ENCODE assay signal across 26 mouse cellular contexts in genomic region chr10:39460621-39461020, GRCm38 (mm10).
A peak's percentile ranks its signal among the peaks of the same experiment; 100 is the strongest.
DNase-seq lines count a peak whose midpoint lies in the region; ATAC-seq and TF ChIP-seq lines count a peak whose summit lies in the region.
"Had no signal": no experiment of that assay in that cellular context is flagged by ENCODE, and none has a peak within 500 bp of the region (broad histone marks: within the 10 kb centered on the region; RNA-seq: fewer than 3 reads in every experiment).

No protein-coding gene starts in this region.

- no peak overlapping the region for H3K4me3 ChIP-seq in heart, embryonic 10.5 days
- no peak overlapping the region for H3K4me3 ChIP-seq in lung, postnatal 0 days (ENCODE audit: low read depth, low read length)
- H3K4me3 ChIP-seq in neural tube, embryonic 13.5 days, result no peak overlapping the region
- H3K4me3 ChIP-seq in neural tube, embryonic 15.5 days (replicated peaks), result no peak overlapping the region
- H3K4me3 ChIP-seq: embryonic facial prominence, embryonic 12.5 days; heart, embryonic 12.5 days; midbrain, embryonic 13.5 days had no signal

- no peak for TF ChIP-seq EP300 in lung, postnatal 0 days (IDR thresholded peaks at IDR 0.05)

- H3K9ac ChIP-seq in lung, postnatal 0 days (replicated peaks; ENCODE audit: low read depth), result no peak overlapping the region
- no peak overlapping the region for H3K9ac ChIP-seq in neural tube, embryonic 13.5 days
- no peak overlapping the region for H3K9ac ChIP-seq in neural tube, embryonic 15.5 days (replicated peaks)
- H3K9ac ChIP-seq: embryonic facial prominence, embryonic 12.5 days; heart, embryonic 12.5 days; hindbrain, embryonic 14.5 days; liver, embryonic 14.5 days; lung, embryonic 14.5 days; midbrain, embryonic 13.5 days had no signal

- H3K36me3 ChIP-seq in heart, embryonic 10.5 days, result no peaks in the 10 kb centered on the region
- no peaks in the 10 kb centered on the region for H3K36me3 ChIP-seq in lung, postnatal 0 days (ENCODE audit: insufficient read depth, low read length)
- 0 out of 2 replicates have a peak, but pooled peaks cover under 1% of the 10 kb centered on the region for H3K36me3 ChIP-seq in neural tube, embryonic 13.5 days
- no peaks in the 10 kb centered on the region for H3K36me3 ChIP-seq in neural tube, embryonic 15.5 days
- H3K36me3 ChIP-seq: heart, embryonic 12.5 days; midbrain, embryonic 13.5 days had no signal

- peaks cover 58% of the 10 kb centered on the region for H3K4me1 ChIP-seq in heart, embryonic 10.5 days
- H3K4me1 ChIP-seq in lung, postnatal 0 days (ENCODE audit: insufficient read depth, low read depth, low read length), result no peaks in the 10 kb centered on the region
- peaks cover 84% of the 10 kb centered on the region for H3K4me1 ChIP-seq in neural tube, embryonic 13.5 days (replicated peaks)
- H3K4me1 ChIP-seq in neural tube, embryonic 15.5 days, result peaks cover 69% of the 10 kb centered on the region

- H3K27me3 ChIP-seq in heart, embryonic 10.5 days (ENCODE audit: insufficient read depth, poor library complexity, severe bottlenecking), result no peaks in the 10 kb centered on the region
- no peaks in the 10 kb centered on the region for H3K27me3 ChIP-seq in lung, postnatal 0 days (replicated peaks; ENCODE audit: insufficient read depth, low read length)
- no peaks in the 10 kb centered on the region for H3K27me3 ChIP-seq in neural tube, embryonic 13.5 days
- no peaks in the 10 kb centered on the region for H3K27me3 ChIP-seq in neural tube, embryonic 15.5 days (replicated peaks)
- H3K27me3 ChIP-seq: embryonic facial prominence, embryonic 12.5 days; heart, embryonic 12.5 days; megakaryocyte, embryonic 14.5 days; midbrain, embryonic 13.5 days had no signal

- no peak for ATAC-seq in lung, postnatal 0 days
- ATAC-seq in neural tube, embryonic 13.5 days (ENCODE audit: low read depth), result no peak
- no peak for ATAC-seq in neural tube, embryonic 15.5 days (ENCODE audit: low FRiP score)
- ATAC-seq: midbrain, embryonic 13.5 days had no signal

- no peaks in the 10 kb centered on the region for H3K9me3 ChIP-seq in heart, embryonic 10.5 days
- no peaks in the 10 kb centered on the region for H3K9me3 ChIP-seq in lung, postnatal 0 days (ENCODE audit: low read length)
- H3K9me3 ChIP-seq in neural tube, embryonic 13.5 days, result no peaks in the 10 kb centered on the region
- no peaks in the 10 kb centered on the region for H3K9me3 ChIP-seq in neural tube, embryonic 15.5 days (replicated peaks)
- H3K9me3 ChIP-seq: embryonic facial prominence, embryonic 12.5 days; heart, embryonic 12.5 days; megakaryocyte, embryonic 14.5 days; midbrain, embryonic 13.5 days had no signal

- 84% methylated on average over 2 of the region's 2 CpGs for WGBS in heart, embryonic 10.5 days
- 65% methylated on average over 2 of the region's 2 CpGs for WGBS in lung, postnatal 0 days
- WGBS in neural tube, embryonic 13.5 days, result 52% methylated on average over 2 of the region's 2 CpGs
- WGBS in neural tube, embryonic 15.5 days, result 39% methylated on average over 2 of the region's 2 CpGs

- DNase-seq in heart, adult 11 months, result peak; percentile 86
- DNase-seq in heart, embryonic 10.5 days (ENCODE audit: low spot score), result no peak
- peak; percentile 45 for DNase-seq in lung, postnatal 10 days
- no peak for DNase-seq in lung, postnatal 0 days (ENCODE audit: low spot score)
- DNase-seq in left cerebral cortex, adult 11 months (ENCODE audit: low spot score), result no peak
- DNase-seq: adrenal gland, postnatal 10 days; cerebellum, adult 11 months; cerebellum, adult 9-11 months; embryo, embryonic 11 days; gastrocnemius, postnatal 14 days; kidney, adult 8-10 months; layer of hippocampus, adult 9-11 months; liver; lung, embryonic 14.5 days; lung, postnatal 4 days; retina, postnatal 1 day; right cerebral cortex, postnatal 14 days had no signal

- H3K27ac ChIP-seq in heart, embryonic 10.5 days, result no peak overlapping the region
- no peak overlapping the region for H3K27ac ChIP-seq in lung, postnatal 0 days (ENCODE audit: low read length)
- peak overlapping the region; percentile 46; the same call in 1 of the 2 replicates for H3K27ac ChIP-seq in neural tube, embryonic 13.5 days (replicated peaks)
- H3K27ac ChIP-seq in neural tube, embryonic 15.5 days (replicated peaks), result no peak overlapping the region
- H3K27ac ChIP-seq: embryonic facial prominence, embryonic 12.5 days; hindbrain, embryonic 14.5 days; kidney, postnatal 0 days; liver, embryonic 14.5 days had no signal

- no peak for TF ChIP-seq CTCF in lung, postnatal 0 days (IDR thresholded peaks at IDR 0.05)

- no peak overlapping the region for H3K4me2 ChIP-seq in lung, postnatal 0 days (replicated peaks; ENCODE audit: low read depth, low read length)
- no peak overlapping the region for H3K4me2 ChIP-seq in neural tube, embryonic 13.5 days
- no peak overlapping the region for H3K4me2 ChIP-seq in neural tube, embryonic 15.5 days
- H3K4me2 ChIP-seq: embryonic facial prominence, embryonic 12.5 days; heart, embryonic 12.5 days; hindbrain, embryonic 14.5 days; lung, embryonic 14.5 days; midbrain, embryonic 13.5 days had no signal

Comparison
In these comparisons a context has a peak if more than half of its experiments do, and no peak if none do; other contexts are left out.
1. DNase-seq: peak in heart, adult 11 months (single experiment) and lung, postnatal 10 days (single experiment); none in heart, embryonic 10.5 days (single experiment), lung, postnatal 0 days (single experiment) and left cerebral cortex, adult 11 months (single experiment).